Mouse (Mus musculus) B cell, adult 2 months (primary cell): Measurements from ENCODE around the gene Il6ra.
"Not testable (repeated sequence)": the region's sequence is repeated elsewhere in the genome, so short reads cannot be mapped to it uniquely, and the experiment has no call there.

Experiments
- DNase-seq, 2 experiments: peaks; one replicate each; pipeline ENCODE4 v3.0.0; 2022

Il6ra gene

DNA sequence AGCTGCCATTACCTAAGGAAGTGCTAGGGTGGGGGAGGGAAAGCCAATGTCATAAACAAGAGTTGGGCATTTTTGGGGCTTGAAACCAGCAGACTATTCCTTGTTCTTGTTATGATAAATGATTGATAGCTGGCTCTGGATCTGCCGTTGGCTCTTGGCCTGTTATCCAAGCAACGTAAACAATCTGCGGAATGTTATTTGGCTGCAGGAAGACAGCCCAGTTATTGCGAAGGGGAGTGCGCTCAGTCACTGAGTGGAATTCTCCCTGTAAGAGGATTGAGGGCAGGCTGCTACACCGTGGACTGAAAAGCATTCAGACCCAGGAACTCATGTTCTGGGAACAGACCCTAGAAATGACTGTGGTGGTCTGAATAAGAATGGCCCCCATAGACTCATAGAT, 40.3 kb downstream of the Il6ra start:
- DNase-seq, result no peak

GRCm38 (mm10) chr3:89872209-89872608, 40.8 kb downstream of the Il6ra start:
- peak; percentile 39 to 50 for DNase-seq

GRCm38 (mm10) chr3:89871339-89871914, 41.6 kb downstream of the Il6ra start:
- no peak for DNase-seq

DNA sequence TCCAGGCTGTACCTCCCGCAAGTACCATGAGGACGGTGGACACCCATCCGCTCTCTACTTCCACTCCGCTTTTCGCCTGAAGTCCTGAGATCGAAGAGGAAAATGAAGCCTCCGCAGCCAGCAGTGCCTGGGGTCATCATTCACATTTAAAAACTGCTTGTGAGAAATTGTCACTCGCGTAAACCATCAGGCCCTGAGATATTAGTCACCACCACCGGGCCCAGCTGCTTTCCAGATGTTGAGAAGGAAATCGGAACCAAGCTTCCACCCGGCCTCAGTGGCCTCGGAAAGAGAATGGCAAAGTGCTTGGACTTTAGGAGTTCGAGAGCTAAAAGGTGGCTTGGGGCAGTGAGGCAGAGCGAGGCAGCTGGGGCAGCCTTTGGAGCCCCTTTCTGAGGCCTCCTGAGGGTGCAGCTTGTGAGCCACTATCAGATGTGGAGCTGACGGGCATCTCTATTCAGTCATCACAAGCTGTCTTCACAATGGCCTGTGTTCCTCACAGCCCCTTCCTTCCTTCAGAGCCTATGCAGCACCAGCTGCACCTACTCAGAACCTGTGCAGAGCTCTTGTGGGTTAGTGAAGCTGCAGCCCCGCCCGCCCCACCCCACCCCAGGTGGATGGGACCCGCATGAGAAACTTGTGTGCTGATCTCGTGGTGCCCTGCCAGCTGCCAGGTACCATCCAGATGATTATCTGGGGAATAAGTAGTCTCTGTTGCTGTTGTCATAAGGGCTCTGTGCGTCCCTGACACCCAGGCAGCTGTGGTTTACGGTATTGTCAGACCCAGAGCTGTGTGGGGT, 42.3 kb downstream of the Il6ra start:
- peak in 1 of 2 experiments; percentile 24 for DNase-seq

DNA sequence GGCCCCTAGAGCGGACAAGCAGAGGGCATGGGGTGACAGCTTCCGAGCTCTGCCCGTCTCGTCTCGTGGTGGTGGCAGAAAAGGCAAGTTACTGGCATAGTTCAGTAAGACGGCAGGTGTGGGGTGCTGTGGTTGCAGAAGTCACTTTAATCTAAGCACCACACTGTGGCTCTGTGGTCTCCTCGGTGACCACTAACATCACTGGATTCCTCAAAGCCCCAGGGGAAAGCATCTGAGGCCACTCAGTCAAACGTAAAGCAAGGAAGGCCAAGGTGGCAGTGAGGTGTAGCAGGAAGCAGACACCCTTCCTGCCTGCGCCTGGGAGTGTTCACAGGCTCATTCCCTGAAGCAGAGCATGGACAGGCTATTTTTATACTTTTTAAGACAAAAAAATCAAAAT, 43.4 kb downstream of the Il6ra start:
- DNase-seq, result peak; percentile 54 to 63

- no peak for DNase-seq
Observed at GRCm38 (mm10) chr3:89868956-89869355, 44.0 kb downstream of the Il6ra start.

- DNase-seq, result no peak
Observed at GRCm38 (mm10) chr3:89868357-89868756, 44.6 kb downstream of the Il6ra start.

- DNase-seq, result no peak
Observed at GRCm38 (mm10) chr3:89867651-89868050, 45.3 kb downstream of the Il6ra start.

DNA sequence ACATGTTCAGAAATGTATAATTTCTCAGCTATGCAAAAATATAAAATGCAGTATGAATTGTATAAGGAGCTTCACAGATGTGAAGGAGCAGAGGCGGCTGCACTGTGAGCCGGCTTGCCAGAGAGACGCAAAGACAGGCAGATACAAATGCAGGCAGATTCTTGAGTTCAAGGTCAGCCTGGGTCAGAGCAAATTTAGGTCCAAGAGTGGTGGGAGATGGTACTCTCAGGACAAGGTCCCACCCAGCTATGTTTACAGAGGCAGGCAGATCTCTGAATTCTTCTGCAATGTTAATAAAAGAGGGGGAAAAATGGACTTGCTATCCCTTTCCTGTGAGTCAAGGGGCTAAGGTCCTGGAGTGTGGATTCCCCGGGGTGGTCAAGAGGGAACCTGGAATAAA, 47.2 kb downstream of the Il6ra start:
- DNase-seq, result no peak

DNA sequence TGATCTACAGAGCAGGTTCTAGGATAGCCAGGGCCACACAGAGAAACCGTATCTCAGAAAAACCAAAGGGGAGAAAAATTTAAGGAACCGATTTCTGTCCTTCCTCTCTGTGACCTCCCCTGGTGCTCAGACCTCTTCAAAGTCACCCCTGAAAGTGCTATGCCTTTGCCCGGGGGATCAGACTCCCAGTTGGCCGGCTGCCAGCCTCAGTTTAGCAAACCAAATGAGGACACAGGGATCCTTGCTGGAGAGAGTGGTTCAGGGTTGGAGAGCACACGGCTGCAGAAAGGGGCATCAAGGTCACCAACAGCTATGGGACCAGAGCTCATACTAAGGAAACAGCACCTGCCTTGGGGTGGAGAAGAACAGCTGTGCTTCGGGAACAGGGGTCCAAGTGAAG, 48.0 kb downstream of the Il6ra start:
- DNase-seq, result no peak

DNA sequence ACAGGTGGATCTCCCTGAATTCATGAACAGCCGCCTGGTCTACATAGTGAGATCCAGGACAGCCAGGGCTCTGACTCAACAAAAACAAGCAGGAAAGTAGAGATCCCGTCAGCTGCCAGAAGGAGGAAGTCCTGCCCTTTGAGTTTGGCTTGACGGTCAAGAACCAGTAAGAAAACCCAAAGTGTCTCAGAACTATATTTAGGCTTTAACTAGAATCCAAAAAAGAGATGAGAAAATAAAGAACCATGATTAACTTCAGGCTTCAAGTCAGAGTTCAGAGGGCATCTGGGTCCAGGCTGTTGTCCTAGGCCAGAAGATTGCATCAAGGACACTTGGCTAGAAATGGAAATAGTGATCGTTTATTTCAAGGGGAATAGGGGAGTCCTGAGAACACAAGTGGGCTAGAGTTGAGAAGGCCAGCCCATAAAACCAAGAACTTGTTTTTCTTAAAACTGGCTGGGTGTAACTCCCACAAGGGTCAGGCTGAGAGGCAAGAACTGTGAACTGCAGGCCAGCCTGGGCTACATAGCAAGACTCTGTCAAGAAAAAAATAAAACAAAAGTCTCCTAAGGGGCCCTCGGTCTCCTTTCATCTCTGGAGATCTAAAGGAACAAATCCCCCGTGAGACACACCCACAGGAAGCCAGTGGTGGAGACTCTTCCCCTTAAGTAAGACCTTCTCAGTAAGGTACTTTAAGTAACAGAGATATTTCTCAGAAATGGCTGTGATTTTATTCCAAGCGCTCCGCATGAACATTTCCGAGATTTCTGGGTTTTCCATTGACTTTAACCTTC, 49.1 kb downstream of the Il6ra start:
- DNase-seq, result no peak

- DNase-seq, result not testable (repeated sequence)
Observed at GRCm38 (mm10) chr3:89863276-89863675, 49.7 kb downstream of the Il6ra start.

DNA sequence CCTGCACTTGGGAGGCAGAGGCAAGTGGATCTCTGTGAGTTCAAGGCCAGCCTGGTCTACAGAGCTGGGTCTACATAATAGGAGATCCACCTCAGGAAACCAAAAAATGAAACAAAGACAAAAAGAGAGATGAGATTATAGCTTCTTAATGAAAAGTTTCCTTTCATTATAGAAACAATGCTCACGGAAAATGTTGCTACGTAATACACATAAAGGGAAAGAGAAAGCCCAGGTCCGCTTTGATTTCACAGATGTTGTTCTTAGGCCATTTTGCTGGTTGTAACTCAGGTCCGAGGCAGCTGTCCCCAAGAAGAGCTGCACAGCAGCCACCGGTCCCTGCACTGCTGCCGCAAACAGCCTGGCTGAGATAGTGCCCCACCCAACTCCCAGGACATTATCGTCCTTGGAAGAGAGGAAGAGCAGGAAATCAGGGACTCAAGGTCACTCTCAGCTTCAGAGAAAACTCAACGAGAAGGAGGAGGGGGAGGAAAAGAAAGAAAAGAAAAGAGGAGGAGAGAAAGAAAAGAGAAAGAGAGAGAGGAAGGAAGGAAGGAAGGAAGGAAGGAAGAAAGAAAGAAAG, 50.7 kb downstream of the Il6ra start:
- no peak for DNase-seq

GRCm38 (mm10) chr3:89861070-89861469, 51.9 kb downstream of the Il6ra start:
- no peak for DNase-seq

DNA sequence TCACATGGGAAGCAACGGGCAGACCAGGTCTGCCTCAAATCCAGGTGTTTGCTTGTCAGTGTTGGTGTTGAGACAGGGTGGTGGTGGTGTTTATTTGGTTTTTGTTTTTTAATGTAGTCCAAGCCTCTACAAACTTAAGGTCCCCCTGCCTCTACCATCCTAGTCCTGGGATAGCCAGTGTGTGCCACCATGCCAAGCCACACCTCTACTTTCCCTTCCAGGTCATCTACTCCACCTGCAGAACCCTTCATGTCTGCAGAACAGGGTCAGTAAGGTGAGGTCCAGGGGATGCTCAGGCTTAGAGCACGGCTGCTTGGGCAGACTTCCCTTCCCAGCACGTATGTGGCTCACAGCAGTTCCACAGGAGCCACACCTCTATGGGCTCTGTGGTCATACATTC, 52.7 kb downstream of the Il6ra start:
- no peak for DNase-seq

DNA sequence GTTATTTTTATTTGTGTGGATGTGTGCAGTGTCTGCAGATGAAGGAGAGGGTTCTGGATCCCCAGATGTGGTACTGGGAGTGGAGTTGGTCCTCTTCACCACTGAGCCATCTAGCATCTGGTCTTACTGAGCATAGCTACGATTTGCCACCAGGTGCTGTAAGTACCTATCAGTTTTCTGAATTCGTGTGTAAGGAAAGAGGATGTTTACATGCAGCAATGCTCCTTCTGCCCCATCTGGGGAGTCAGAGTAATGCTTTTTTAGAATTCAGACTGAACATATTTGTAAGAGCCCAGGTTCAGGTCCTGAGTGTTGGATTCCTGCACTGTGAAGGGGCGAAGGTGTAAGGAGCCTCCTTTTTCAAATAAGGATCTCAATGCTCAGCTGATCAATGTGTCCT, 53.1 kb downstream of the Il6ra start:
- no peak for DNase-seq

DNA sequence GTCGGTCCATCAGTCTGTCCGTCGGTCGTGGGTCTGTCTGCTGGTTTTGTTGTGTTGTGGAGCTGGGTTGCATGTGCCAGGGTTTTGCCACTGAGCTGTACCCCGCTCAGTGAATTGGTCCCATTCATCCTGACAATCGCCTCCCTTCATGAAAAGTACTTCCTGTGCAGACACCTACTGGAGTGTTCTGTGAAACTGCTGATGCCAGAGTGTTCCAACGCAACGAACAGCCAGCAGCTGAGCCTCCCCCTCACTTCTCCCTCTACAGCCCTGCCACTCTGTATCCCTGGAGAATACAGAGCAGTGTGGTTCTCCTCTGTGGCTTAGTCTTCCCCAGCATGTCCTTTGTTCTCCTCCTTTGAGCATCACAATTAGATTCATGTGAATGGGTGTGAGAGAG, 54.1 kb downstream of the Il6ra start:
- DNase-seq, result no peak

GRCm38 (mm10) chr3:89858123-89858522, 54.9 kb downstream of the Il6ra start:
- DNase-seq, result peak; percentile 58 to 59

GRCm38 (mm10) chr3:89857353-89857752, 55.6 kb downstream of the Il6ra start:
- peak; percentile 56 to 62 for DNase-seq

DNA sequence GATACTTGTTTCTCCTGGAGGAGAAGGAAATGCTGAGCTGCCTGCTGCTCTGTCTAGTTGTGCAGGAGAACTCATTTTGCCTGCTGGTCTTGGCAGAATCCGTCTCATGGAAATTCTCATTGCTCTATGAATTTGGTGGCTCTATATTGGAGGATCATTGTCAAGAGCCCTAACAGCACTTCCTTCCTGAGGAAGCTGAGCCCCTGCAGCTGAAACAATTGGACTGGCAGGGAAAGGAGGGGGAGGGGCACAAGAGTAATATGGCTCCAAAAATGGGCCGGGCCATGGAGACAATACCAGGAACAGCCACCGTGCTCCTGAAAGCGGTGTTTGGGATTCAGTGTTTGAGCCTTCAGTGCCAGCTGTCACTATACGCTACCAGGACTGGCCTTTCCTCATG, 59.2 kb downstream of the Il6ra start:
- no peak for DNase-seq

- no peak for DNase-seq
Observed at GRCm38 (mm10) chr3:89848083-89848482, 64.9 kb downstream of the Il6ra start.

DNA sequence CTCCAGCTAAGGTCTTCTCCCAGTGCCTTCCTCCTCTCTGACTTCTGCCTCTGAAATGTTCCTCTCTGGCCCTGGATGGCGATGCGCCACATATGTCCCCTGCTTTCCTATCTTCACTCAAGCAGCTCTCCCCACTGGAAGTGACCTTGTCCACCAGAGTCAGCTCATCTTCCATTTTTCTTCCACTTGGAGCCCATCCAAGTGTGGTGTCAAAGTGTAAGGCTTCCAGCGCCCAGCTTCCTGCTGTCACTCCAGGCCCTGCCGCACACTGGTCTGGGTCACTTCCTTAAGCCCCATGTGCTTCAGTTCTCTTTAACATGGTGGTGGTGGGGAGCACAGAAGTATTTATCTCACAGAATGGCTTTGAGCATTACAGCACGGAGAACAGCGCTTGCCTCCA, 65.4 kb downstream of the Il6ra start:
- no peak for DNase-seq

DNA sequence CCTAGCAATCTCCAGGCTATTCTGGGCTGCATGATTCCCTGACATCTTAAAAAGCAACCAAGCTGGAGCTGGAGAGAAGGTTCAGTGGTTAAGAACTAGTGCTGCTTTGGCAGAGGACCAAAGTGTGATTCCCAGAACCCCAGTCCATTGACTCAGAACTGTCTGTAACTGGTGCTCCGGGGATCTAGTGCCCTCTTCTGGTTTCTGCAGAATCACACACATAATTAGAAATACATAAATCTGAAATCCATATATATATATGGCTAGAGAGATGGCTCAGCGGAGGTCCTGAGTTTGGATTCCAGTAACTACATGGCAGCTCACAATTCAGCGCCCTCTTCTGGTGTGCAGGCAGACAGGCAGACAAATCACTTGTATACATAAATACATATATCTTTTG, 65.9 kb downstream of the Il6ra start:
- DNase-seq, result no peak

DNA sequence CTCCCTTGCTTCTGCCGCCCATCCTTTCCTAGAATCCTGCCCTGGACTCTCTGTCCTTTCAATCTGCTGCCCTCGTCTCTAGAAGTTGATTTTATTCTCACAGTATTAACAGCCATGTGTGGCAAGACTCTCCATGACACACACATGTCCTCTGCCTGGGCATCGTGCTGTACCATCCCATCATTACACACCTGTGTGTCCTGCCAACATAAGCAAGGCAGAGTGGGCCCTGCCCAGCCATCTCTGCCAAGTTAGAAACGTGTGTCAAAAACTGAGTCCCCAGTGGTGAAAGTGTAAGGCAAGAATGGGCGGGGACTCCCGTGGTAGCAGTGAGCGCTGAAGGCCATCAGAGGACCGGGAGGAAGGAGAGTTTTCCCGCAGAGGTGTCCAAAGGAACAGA, 67.2 kb downstream of the Il6ra start:
- DNase-seq, result no peak
